Mouse (Mus musculus): ENCODE measurements around the gene H2-M10.6.

H2-M10.6 gene

GRCm38 (mm10) chr17:36836427-36836812 is 24.4 kb downstream of the H2-M10.6 start:
- POLR2A ChIA-PET, result interaction anchor here (0.6 to 3.4 kb wide), 77 partner anchors 9 to 588 kb away, joined by 3 to 35 read pairs (median 5); partner anchors contain the start of genes Trim10 (in 3 of the 4), Trim15 (in 3 of the 4), 2410137M14Rik (in 1 of the 4) and Trim39 (in 1 of the 4)

GRCm38 (mm10) chr17:36836874-36837647 is 25.1 kb downstream of the H2-M10.6 start, which contains the start of gene Trim26:
TSS of gene Trim26 (plus strand) at chr17:36837134.
- POLR2A ChIA-PET, result interaction anchor here (0.5 to 3.4 kb wide), 85 partner anchors 8 to 1154 kb away, joined by 3 to 35 read pairs (median 5); partner anchors contain the start of genes Trim10 (in 3 of the 4), Trim15 (in 2 of the 4), 2410137M14Rik (in 1 of the 4) and Trim39 (in 1 of the 4)
- CTCF ChIA-PET, result interaction anchor here (0.5 to 3.0 kb wide), 36 partner anchors 8 to 565 kb away, joined by 3 to 45 read pairs (median 4); partner anchors contain the start of genes Gabbr1 (in 1 of the 4), Trim15 (in 1 of the 4) and Trim39 (in 1 of the 4)

More at GRCm38 (mm10) chr17:36836427-36836812, 24.4 kb downstream of the H2-M10.6 start:
- CTCF ChIA-PET, result interaction anchor here (0.6 to 3.0 kb wide), 37 partner anchors 8 to 564 kb away, joined by 3 to 45 read pairs (median 5); partner anchors contain the start of genes Gabbr1 (in 1 of the 4), Trim15 (in 1 of the 4) and Trim39 (in 1 of the 4)

- POLR2A ChIA-PET, result no interaction called here
- CTCF ChIA-PET, result interaction anchor here in 1 of 4 experiments (0.6 kb wide), 1 partner anchor 1670 kb away, joined by 3 read pairs; no protein-coding TSS in a partner anchor
Observed at GRCm38 (mm10) chr17:36839001-36839400, 27.0 kb downstream of the H2-M10.6 start.

GRCm38 (mm10) chr17:36839931-36840330 is 28.0 kb downstream of the H2-M10.6 start:
- ChIA-PET POLR2A (interaction anchor here in 2 of 4 experiments (0.8 to 1.0 kb wide), 2 partner anchors 12 to 215 kb away, joined by 3 to 4 read pairs; no protein-coding TSS in a partner anchor), CTCF (interaction anchor here in 2 of 4 experiments (0.6 to 0.7 kb wide), 2 partner anchors 460 to 1671 kb away, joined by 3 to 15 read pairs; no protein-coding TSS in a partner anchor)

- CTCF ChIA-PET, result interaction anchor here in 1 of 4 experiments (0.7 kb wide), 1 partner anchor 209 kb away, joined by 3 read pairs; no protein-coding TSS in a partner anchor
- POLR2A ChIA-PET, result interaction anchor here (0.7 to 1.4 kb wide), 8 partner anchors 8 to 1764 kb away, joined by 3 to 7 read pairs (median 3); no protein-coding TSS in a partner anchor
Observed at GRCm38 (mm10) chr17:36840961-36841445, 29.0 kb downstream of the H2-M10.6 start.

GRCm38 (mm10) chr17:36843696-36844095 is 31.7 kb downstream of the H2-M10.6 start:
- CTCF ChIA-PET, result interaction anchor here (0.6 to 2.7 kb wide), 9 partner anchors 18 to 1542 kb away, joined by 3 to 12 read pairs (median 4); no protein-coding TSS in a partner anchor
- POLR2A ChIA-PET, result interaction anchor here in 3 of 4 experiments (0.7 to 4.3 kb wide), 31 partner anchors 7 to 615 kb away, joined by 3 to 35 read pairs (median 5); partner anchors contain the start of genes Ppp1r11 (in 2 of the 3), Trim10 (in 2 of the 3), Trim15 (in 2 of the 3) and Trim26 (in 1 of the 3)

- POLR2A ChIA-PET, result interaction anchor here in 2 of 4 experiments (0.6 to 4.3 kb wide), 28 partner anchors 8 to 352 kb away, joined by 3 to 35 read pairs (median 6); partner anchors contain the start of genes Trim10 (in 2 of the 2), Trim15 (in 2 of the 2), Trim26 (in 2 of the 2) and Gabbr1 (in 1 of the 2)
- CTCF ChIA-PET, result interaction anchor here in 3 of 4 experiments (0.6 to 2.7 kb wide), 8 partner anchors 18 to 1543 kb away, joined by 3 to 12 read pairs (median 4); no protein-coding TSS in a partner anchor
Observed at GRCm38 (mm10) chr17:36844286-36844719, 32.3 kb downstream of the H2-M10.6 start.

- CTCF ChIA-PET, result interaction anchor here in 3 of 4 experiments (1.0 to 2.7 kb wide), 7 partner anchors 12 to 359 kb away, joined by 3 to 12 read pairs (median 5); no protein-coding TSS in a partner anchor
- POLR2A ChIA-PET, result interaction anchor here in 3 of 4 experiments (0.6 to 4.3 kb wide), 29 partner anchors 8 to 352 kb away, joined by 3 to 35 read pairs (median 6); partner anchors contain the start of genes Trim26 (in 3 of the 3), Trim10 (in 2 of the 3), Trim15 (in 2 of the 3) and Gabbr1 (in 1 of the 3)
Observed at GRCm38 (mm10) chr17:36844725-36845124, 32.8 kb downstream of the H2-M10.6 start.

- ChIA-PET POLR2A (interaction anchor here in 2 of 4 experiments (0.6 to 3.6 kb wide), 10 partner anchors 11 to 1496 kb away, joined by 3 to 24 read pairs (median 4); partner anchors contain the start of genes Trim26 (in 2 of the 2) and Trim15 (in 1 of the 2)), CTCF (interaction anchor here in 3 of 4 experiments (0.5 to 0.9 kb wide), 3 partner anchors 25 to 94 kb away, joined by 3 to 9 read pairs (median 7); partner anchors contain the start of gene Rnf39 (in 1 of the 3))
Observed at GRCm38 (mm10) chr17:36848911-36849310, 36.9 kb downstream of the H2-M10.6 start.

GRCm38 (mm10) chr17:36849992-36850391 is 38.0 kb downstream of the H2-M10.6 start:
- POLR2A ChIA-PET, result interaction anchor here (0.7 to 3.6 kb wide), 7 partner anchors 10 to 285 kb away, joined by 3 to 24 read pairs (median 6); partner anchors contain the start of genes Trim26 (in 3 of the 4) and Trim15 (in 1 of the 4)
- CTCF ChIA-PET, result interaction anchor here in 3 of 4 experiments (0.5 to 0.8 kb wide), 4 partner anchors 13 to 789 kb away, joined by 3 read pairs; partner anchors contain the start of gene Trim26 (in 1 of the 3)

- POLR2A ChIA-PET, result interaction anchor here in 3 of 4 experiments (0.6 to 3.6 kb wide), 8 partner anchors 9 to 69 kb away, joined by 3 to 24 read pairs (median 8); partner anchors contain the start of gene Trim26 (in 3 of the 3)
- CTCF ChIA-PET, result interaction anchor here in 1 of 4 experiments (0.9 kb wide), 1 partner anchor 25 kb away, joined by 4 read pairs; no protein-coding TSS in a partner anchor
Observed at GRCm38 (mm10) chr17:36851200-36851599, 39.2 kb downstream of the H2-M10.6 start.

GRCm38 (mm10) chr17:36851627-36852026 is 39.7 kb downstream of the H2-M10.6 start:
- POLR2A ChIA-PET, result interaction anchor here in 3 of 4 experiments (0.6 to 3.6 kb wide), 12 partner anchors 7 to 69 kb away, joined by 3 to 24 read pairs (median 8); partner anchors contain the start of gene Trim26 (in 3 of the 3)
- CTCF ChIA-PET, result interaction anchor here in 1 of 4 experiments (1.1 kb wide), 1 partner anchor 28 kb away, joined by 4 read pairs; no protein-coding TSS in a partner anchor

- POLR2A ChIA-PET, result interaction anchor here in 3 of 4 experiments (0.6 to 3.0 kb wide), 6 partner anchors 10 to 228 kb away, joined by 3 to 15 read pairs (median 5); partner anchors contain the start of genes Trim26 (in 2 of the 3), Trim10 (in 1 of the 3) and Trim15 (in 1 of the 3)
- CTCF ChIA-PET, result no interaction called here
Observed at GRCm38 (mm10) chr17:36855484-36855883, 43.5 kb downstream of the H2-M10.6 start.

- CTCF ChIA-PET, result no interaction called here
- POLR2A ChIA-PET, result interaction anchor here in 1 of 4 experiments (3.0 kb wide), 1 partner anchor 20 kb away, joined by 15 read pairs; the partner anchor contains the start of gene Trim26
Observed at GRCm38 (mm10) chr17:36856236-36856635, 44.3 kb downstream of the H2-M10.6 start.

- ChIA-PET POLR2A (no interaction called here), CTCF (no interaction called here)
Observed at GRCm38 (mm10) chr17:36858181-36858580, 46.2 kb downstream of the H2-M10.6 start.

GRCm38 (mm10) chr17:36861680-36862079 is 49.7 kb downstream of the H2-M10.6 start:
- ChIA-PET CTCF (interaction anchor here in 1 of 4 experiments (1.5 to 1.7 kb wide), 2 partner anchors 38 to 53 kb away, joined by 4 read pairs; no protein-coding TSS in a partner anchor), POLR2A (interaction anchor here (0.6 to 3.1 kb wide), 11 partner anchors 8 to 349 kb away, joined by 3 to 15 read pairs (median 4); partner anchors contain the start of genes Trim26 (in 2 of the 4) and Trim10 (in 1 of the 4))
